Mouse (Mus musculus) fibroblast of lung, adult 2 months (primary cell): ENCODE results near the gene Cd47.

Experiments
- DNase-seq: peaks from one replicate; pipeline ENCODE4 v3.0.0-alpha.2; 2011; ENCODE audit warnings: low read depth

Cd47 gene

DNA sequence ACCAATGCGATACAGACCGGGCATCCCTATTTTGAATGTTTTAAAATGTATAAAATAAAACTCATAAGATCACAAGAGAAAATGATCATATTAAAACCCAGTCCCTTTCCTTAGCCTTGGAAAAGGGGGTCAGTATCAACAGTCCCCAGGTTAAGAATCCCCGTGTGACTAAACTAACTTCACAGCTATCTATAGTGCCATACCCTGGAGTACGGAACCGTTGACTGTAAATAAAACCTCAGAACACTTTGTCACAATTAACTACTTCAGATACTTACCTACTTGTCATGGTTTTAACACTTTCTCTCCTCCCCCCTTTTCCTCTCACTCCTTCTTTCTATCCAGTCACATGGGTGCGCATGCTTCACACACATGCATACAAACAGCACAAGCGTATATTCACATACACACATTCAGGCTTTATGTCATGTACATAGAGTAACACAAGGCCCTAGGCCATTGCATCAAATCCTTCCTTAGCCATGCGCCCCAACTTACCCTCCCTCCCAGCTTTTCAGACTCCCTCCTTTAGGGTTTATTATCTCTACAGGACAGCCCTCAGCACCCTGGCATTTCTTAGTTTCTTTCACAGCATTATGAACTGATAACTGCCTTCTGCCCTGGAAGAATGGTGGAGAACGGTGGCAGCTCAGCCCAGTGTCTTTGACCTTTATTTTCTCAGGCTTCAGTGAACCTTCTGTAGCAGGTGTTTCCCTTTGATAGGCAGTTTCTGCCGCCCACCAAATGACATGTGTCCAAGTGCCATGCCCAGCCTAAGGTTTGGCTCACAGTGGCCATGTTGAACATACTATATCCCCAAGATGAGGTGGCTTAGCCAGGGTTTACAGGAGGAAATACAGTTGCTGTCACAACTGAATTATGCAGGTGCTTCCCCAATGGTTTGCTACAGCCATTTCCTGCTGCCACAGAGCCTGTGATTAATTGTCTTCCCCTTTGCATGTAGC lies at the start of gene Cd47:
Gene Cd47, plus strand, starts transcription at position 937 of the 965 bp plus-strand sequence.
- no peak for DNase-seq

DNA sequence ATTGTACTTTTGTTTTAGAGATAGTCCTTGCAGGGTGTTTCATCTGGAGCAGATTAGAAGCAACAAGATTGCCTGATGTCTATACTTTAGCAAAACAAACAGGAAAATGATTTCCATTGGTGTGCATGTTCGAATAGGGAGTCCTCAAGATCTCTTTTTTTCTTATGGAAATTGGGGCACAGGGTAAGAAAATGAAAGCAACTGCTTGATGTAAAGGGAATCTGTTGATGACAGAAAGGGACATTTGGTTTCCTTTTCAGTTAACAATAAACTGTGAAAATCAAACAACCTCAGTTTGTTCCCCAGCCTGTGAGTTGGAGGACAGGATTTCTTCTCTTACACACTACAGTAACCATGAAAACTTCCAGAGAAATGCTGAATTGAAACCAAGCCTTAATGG lies 47.4 kb upstream of the Cd47 start:
- DNase-seq: no peak

DNA sequence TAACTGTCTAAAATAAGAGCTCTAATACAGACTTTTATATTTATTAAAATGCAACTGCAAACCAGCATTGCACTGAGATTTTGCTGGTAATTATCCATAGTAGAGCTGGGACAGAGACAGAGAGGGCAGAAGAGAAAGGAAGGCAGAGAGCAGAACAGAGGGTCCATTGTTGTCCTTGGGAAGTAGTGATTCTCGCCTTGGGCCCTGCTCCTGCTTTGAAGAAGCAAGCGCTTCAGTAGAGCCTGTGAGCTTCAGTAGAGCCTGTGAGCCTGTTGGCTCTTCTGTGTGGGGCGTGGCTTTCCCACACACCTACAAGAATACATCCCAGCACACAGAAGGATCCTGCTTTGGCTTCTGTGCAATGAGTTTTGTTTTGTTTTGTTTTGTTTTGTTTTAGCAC lies 47.0 kb upstream of the Cd47 start:
- no peak for DNase-seq

DNA sequence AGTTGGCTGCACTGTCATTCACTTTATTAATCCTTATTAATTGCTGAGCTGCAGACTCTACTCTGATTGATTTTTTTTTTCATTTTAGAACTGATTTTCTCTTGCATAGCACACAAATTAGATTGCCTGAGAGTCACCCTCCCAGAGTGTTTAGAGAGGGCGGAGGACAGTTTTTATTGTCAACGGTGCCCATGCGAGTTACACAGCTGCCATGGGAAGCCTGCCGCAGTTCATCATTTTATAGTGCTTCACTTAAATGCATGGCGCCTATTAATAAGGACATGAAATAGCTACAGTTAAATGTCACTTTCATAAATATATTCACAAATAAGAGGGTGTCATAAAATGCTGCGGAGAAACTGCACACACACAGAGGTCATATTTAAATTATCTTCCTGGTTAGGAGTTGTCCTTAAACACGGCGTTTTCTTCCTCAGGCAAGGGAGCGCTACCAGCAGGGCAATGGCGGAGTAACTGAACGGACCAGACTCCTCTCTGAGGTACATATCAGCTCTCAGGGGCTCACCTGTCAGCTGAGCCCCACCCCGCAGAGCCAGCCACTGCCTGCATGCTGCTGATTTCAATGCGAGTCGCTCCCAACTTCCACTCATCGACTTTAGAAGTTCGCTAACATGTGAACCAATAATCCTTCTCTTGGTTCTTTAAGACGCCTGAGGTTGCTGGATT lies 39.7 kb upstream of the Cd47 start:
- DNase-seq: no peak

DNA sequence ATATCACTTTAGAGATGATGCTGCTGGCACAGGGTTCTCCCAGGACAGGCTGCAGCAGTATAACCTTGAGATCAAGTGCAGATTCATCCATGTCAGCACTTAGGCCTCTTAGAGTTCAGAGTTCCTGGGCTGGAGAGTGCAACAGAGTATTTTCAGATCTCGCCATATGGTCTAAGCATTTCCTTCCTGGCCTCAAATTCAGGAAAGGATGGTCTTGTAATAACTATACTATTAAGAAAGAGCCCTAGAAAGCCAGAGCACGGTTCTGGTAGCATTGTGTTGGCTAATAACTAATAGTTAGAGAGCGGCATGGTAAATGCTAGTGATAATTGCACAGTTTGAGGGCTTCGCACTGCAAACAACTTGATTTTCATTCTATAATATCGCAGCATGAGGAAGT lies 38.4 kb upstream of the Cd47 start:
- DNase-seq: no peak

DNA sequence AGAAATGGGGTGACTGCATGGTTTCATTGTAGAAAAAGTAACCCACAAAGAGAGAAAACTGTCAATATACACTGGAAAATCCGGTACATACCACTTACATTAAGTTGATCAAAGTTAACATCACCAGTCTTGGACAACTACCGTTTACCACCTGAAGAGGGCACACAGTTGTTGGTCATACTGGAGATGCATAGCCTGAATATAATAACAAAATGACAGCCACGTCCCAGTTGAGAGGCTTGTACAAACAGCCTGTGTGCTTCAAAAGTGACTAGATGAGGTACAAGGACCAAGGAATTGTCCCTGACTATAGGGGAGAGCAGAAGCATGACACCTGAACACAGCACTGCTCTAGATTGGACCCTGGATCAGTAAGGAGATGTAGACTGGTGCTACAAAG lies 34.0 kb upstream of the Cd47 start:
- no peak for DNase-seq

DNA sequence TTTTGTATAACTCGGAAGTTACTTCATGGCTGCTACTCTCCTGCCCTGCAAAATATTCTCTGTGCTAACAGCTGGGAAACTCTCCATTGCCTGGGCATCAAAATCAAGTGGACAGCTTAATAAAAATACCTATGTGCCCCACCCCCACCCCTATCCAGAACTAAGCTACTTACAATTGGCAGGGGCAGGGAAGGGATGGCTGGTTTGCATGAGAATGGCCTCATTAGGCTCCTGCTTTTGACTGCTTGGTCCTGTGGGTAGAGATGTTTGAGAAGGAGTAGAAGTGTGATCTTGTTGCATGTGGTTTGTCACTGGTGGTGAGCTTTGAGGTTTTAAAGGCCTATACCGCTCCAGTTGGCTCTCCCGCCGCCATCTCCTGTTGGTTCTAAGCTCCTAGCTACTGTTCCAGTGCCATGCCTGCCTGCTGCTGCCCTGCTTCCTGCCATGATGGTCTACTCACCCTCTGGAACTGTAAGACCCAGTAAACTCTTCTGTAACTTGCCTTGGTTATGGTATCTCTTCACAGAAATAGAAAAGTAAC lies 31.8 kb upstream of the Cd47 start:
- no peak for DNase-seq

DNA sequence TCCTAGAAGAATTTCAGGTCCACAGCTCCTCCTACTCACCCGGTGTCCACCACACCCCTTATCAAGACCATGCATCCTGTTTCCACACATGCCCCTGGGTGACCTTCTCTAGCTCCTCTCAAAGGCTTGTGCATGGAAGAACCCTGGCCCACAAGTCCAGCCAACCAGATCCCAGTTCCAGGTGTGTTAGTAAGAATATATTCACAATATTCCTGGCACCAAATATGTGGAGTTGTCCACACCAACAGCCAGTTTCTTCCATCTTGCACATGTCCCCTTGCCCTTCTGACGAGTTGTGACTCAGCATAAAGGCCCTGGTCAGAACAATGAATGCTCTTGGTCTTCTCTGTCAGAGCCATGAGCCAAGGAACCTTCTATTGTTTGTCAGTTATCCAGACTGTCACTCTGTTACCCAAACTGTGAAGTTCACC lies 30.5 kb upstream of the Cd47 start:
- DNase-seq: no peak

DNA sequence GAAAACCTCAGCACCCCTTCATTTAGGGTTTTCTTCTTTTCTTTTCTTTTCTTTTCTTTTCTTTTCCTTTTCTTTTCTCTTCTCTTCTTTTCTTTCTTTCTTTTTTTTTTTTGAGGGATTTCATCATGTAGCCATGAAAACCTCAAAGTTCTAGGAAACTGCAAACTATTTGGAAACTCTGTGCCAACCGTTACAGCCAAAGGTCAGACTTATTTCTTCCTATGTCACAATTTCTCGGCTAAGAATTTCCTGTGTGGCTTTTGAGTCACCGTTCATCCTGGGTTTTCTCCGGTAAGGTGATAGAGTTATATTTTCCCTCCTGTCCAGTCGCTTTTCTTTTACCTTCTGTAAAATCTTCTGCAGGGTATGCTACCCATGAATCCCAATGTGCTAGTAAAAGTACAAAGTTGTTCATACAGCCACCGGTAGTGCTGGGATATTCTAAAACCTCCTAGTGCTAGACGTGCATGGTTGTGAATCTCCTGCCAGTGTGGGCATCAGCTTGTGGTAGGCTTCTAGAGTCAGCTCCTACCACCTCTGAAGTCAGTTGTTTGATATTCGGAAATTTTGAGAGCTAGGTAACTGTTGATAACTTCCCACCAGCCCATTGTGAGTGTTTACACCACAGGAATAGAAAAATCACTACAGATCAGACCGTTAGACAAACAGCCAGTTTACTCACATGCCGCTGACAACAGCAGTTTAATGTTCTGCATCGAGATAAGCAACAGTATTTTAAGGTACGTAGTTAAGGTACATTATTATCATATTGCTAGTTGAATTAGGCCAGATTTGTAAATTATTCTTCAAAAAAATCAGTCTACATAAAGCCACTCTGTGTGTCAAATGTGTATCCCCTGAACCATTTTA lies 29.8 kb upstream of the Cd47 start:
- no peak for DNase-seq

DNA sequence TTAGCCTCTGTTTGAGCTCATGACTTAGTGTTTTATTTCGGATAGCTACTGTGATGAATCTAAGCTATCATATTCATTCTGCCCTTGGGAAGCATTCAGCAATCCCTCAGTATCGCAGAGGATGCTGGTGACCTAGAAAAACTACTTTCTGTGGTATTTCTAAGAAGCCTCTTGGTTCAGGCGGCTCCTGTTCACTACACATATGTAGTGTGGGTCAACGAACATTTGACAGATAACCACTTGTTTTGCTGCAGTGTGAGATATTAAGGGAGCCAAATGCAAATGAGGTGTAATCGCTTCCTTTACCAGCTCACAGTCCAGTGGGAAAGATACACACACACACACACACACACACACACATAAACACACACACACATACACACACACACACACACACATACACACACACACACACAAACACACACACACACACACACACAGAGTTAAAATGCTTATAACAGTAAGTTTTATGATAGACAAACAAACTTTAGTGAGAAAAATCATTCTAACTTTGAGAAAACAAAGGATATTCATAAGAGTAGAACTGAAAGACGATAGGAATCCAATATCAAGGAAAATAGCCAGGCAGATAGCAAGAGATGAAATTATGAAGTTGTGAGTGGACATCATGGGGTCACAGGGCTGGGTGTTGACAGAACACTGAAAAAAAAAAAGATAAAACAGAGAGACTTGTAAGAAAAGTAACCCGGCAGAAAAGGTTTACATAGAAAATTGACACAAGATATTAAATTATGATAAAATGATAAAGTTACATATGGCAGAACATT lies 28.5 kb upstream of the Cd47 start:
- DNase-seq: no peak

DNA sequence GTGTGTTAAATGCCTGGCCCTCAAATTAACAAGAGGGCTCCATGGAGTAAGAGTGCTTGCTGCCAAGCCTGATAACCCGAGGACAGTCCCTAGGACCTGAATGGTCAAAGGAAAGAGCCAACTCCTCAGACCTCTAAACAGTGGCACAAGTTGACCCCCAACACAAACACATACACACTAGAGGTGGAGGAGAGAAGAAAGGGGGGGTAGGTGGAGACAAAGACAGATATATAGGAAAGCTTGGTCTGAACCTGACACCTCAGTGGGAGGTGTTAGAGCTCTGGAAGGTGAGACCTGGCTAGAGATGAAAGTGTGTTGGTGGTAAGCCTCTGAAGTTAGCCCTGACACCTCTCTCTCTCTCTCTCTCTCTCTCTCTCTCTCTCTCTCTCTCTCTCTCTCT lies 27.8 kb upstream of the Cd47 start:
- no peak for DNase-seq

DNA sequence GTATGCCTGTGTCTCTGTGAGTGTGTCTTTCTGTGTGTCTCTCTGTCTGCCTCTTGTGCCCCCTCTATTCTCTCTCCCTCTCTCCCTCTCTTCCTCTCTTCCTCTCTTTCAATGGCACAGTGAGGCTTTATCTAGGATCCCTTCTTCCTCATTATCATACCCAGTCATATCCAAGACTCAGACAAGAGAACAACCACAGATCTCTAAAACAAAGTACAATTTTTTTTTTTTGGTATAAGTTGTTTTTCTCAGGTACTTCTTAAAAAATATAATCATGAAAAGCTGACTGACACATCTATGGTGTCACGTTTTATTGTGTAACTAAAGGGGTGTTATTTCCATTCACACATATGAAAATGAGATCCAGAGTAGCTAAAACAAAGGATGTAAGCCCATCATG lies 27.3 kb upstream of the Cd47 start:
- no peak for DNase-seq

DNA sequence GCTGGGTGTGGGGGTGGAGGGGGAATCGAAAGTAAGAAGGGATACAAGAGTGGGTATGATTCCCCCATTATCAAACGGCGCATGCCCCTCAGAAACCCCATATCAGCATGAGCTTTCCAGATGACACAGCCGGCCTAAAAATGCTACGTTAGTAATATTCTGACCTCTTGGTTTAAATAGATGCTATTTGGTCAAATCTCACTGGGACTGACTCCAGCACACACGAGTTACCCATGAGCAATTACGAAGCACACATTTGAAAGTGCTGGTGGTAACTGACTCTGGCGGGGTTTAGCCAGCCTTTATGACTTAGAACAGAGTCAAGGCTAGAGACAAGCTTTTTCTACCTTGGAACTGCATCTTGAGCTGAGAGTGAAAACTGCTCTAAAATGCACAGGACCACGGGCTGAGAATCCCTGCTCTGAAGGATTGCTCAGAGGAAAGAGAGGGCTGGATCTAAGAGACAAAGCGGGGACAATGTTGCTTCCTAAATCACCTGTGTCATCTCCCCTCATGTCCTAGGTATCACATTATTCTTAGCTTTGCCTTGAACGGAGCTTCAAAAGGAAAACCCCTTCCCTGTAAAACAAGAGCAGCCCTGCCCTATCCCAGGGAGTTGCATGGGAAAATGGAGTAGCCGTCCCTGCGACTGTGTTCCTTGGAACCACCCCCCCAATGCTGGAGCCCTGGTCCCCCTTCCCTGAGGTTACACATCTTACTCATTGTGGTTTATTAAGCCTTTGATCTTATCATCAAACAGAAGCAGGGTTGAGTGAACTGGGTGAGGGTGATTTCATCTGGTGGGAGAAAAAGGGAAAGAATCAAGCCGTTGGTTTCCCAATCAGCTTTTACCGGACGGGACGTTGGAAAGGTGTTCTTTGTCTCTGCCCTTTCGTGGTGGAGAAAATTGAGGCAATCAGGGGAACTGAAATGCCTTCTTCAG lies 26.0 kb upstream of the Cd47 start:
- DNase-seq: no peak

DNA sequence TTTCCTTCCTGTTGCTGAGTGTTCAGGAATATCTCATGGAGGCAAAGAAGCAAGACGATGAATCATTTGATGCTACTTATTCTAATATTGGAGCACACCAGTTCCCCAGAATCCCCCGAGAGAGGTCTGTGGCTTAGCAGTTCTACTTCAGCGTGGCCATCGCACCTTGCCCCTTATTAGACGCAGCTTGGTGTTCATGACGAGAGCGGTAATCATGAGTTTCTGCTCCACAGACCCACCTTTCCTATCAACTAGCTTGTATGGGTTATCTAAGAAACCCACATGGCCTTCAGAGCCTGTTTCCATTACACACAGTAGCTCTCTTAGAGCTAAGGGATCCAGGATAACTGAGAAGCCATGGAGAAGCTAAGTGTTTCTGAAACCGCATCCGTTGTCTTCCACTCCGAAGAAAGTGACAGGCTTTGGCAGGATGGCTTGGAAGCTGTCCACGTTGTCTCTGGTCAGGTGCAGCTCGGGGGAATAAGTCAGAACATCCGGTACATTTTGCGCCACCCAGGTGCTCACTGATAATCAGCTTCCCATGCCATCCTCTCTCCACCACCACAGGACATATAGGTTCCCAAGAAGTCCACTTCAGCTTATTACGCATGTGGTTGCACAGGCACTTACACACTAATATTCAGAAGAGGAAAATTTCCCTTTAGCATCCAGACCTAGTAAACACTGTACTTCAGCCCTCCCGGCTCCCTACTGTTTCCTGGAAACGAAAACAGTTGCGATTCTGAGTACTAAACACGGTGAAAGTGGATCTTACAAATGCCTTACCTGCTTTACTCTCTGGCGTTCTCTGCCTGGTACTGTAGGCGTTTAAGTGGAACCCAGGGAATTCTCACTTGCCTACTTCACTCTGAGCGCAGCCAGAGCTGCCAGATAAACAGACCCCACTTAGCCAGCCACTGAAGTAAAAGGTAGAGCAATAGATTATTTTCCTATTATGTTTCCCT lies 25.0 kb upstream of the Cd47 start:
- no peak for DNase-seq

DNA sequence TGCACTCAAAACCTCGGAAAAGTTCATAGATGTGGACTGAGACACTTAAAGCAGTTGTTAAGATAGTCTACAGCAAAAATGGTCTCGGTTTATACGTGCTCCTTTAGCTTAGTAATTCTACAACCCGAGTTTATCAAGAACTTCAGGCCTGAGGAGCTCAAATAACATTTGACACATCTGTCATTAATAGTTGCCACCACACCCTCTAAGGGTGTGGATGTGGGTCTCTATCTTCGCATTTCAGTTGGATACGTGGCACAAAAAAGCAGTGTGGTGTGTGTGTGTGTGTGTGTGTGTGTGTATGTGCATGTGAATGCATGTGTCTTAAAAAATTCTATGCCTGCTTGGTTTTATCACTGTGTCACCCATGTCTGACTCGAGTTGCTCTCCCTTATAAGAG lies 23.4 kb upstream of the Cd47 start:
- no peak for DNase-seq

DNA sequence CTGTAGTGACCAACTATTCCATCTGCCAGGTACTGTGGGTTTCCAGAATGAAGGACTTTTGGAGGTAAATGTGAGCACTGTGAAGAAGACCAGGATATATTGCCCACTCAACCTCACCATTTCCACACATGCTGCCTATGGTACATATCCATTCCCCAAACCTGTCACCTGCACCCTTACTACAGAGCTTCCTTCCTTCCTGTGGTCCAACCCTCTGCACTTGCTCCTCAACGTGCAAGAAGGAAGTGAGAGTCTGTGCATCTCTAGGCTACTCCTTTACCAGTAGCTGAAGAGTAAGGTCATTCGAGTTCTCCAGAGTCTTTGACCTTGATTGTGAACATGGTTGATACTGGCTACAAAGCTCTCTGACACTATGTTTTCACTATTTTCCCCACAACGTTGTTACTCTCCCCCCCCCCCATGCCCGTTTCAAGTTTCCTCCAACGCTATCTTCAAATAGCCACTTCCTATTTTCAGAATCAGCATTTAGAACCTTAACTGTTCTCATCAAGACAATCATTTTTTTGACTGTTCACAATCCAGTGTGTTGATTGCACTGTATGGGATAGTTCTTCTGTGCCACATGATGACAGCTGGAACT lies 18.7 kb upstream of the Cd47 start:
- no peak for DNase-seq

DNA sequence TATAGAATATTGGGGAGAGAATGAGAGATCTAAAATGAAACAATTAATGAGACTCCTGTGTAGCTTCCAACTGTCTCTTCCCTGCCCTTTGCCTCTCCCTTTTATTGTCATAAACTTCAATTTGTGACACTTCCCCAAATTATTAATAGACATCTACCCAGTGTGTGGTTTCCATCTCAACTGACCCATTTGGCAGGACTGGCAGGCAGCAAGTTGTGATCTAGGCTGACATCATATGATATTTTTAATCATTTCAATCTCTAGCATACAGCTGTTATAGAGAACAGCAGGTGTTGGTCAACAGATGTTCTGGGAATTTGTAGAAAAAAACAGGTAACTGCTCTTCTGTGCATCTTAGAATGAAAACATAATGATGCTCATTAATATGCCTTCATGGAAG lies 17.0 kb upstream of the Cd47 start:
- DNase-seq: no peak

DNA sequence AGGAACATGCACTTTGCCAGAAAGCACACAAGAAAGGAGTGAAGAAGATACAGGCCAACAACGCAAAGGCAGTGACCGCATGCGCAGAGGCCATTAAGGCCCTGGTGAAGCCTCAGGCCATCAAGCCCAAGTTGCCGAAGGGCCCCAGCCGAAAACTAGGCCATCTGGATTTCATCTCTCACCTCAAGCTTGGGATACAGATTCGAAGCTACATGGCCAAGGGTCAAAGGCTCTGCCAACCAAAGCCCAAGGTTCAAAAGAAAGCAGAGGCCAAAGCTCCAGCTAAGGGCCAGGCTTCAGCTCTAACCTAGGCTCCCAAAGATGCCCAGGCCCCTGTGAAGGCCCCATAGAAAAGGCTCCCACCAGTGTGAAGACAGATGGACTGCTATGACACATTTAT lies 14.2 kb upstream of the Cd47 start:
- DNase-seq: no peak

DNA sequence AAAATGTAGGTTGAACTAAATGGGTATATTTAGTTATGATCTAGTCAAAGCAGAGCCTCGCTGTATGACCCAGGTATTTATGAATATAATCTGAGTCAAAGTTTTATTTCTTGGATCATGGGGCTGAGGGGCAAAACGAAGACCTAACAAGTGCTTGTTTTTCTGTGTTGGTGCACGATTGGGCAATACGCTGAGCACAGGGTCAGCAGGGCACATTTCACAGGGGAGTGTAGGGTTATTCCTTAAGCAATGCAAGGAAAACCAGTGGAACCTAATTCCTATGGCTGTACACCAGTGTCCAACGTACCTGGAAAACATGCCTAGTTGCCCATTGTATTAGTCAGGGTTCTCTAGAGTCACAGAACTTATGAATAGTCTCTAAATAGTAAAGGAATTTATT lies 12.6 kb upstream of the Cd47 start:
- no peak for DNase-seq
